Mouse (Mus musculus): ENCODE results near the gene 4933428G20Rik.

4933428G20Rik gene

DNA sequence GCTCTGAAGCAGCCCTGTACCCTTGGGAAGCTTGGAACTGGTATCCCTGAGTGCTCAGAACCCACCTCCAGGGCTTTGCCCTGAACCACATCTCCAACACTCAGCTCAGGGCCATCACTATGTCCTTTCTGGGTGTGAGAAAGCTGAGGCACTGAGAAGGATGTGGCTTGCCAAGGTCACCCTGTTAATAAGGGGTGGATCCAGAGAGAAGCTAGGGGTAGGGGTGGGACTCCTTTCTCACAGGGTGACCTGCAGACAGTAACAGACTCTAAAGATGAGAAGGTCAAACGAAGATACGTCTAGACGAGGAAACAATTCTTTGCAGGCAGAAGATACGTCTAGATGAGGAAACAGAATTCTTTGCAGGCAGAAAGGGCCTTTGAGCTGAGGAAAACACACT, 2.7 kb upstream of the 4933428G20Rik start:
- DNase-seq (ENCODE audit: low spot score) = no peak

DNA sequence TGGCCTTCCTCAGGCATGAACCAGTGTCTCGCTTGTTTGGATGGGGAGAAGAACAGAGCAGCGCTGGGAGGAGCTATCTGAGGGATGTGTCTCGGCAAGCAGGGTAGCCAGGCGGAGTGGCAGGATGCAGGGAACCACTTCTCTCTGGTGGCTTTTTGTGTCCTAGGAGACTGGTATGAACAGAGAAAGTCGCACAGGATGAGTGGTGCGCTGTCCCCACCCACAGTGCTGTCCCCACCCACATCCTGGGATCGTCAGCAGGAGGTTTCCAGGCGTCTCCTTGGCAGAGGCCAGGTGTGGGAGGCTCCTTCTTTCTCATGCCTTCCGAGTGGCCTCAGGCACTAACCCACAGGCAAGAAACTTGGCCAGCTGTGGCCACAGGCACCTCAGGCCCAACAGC, 2.2 kb upstream of the 4933428G20Rik start:
- DNase-seq (ENCODE audit: low spot score) = no peak

DNA sequence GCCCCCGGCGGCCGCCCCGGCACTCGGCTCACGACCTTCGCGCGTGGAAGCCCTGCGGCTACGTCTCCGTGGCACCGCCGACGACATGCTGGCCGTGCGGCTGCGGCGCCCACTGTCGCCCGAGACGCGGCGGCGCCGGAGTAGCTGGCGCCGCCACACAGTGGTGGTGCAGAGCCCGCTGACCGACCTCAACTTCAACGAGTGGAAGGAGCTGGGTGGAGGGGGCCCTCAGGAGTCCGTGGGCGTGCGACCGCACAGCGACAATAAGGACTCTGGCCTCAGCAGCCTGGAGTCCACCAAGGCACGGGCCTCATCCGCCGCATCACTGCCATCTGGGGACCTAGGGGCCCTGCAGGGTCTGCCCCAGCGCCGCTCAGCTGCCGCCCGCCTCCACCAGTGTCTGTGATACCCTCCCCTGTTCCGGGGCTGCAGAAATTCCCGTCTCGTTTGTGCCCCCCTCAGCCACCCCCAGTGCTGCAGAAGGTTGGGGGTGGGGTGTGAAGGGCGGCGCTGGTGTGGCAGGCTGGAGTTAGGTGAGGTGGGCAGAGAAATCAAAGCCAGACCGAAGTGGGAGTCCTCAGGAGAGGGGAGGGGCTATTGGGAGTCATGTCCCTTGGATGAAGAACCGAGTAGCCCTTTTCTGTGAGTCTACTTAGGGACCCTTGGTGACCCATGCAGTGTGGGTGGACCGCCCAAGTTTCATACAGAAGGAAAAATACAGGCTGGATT, 744 bp upstream of the 4933428G20Rik start:
- DNase-seq (ENCODE audit: low spot score) = no peak

DNA sequence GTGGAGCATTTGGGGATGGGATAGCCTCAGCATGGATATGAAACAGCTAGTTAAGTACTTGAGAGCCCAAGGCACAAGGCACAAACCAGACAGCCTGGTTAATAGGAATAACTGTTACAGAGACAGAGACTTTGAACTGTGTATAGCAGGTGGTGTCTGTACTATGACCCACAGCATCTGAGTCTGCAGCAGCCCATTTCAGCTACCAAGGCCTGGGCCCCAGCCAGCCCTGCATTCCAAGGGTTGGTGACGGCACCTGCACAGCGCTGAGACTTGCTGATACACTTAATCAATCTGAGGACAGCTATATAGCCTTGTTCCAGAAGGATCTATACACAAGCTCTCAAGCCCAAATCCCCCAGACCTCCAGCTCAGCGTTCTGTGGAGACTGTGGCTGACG, 2.6 kb downstream of the 4933428G20Rik start:
- DNase-seq (ENCODE audit: low spot score) = no peak

DNA sequence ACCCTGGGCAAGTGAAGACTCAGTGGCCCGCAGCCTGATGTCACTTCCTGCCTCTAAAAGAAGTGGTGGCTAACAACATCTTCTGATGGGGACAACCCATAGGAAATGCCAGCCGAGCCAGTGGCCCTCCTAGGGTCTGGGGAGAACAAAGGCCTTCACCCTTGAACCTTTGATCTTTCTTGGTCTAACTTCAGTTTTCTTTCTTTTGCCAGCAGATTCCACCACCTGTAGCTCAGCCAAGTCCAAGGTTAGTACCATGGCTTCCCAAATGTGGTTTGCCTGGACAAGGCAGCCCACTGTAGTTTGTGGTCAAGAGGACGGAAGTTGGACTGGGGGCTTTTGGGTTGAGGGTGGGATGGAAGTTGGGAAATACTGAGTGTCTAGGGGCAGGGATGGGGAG, 7.3 kb downstream of the 4933428G20Rik start:
- DNase-seq (ENCODE audit: low spot score) = no peak

DNA sequence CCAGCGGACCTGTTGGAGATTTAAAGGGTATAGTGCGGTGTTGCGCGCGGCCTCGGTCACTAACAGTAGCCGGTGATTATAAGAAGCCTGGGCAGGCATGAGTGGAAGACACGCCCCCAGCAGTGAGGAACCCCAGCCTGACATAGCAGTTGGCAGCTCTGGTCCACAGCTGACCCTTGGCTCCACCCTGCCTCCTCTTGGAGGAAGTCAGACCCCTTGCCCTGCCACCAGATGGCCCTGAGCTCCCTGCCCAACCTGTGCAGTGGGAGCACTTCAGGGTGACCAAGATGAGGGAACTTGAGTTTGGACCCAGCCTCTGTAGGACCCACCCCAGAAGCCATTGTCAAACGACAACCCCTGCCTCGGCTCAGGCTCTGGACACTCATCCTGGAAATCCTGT, 8.5 kb downstream of the 4933428G20Rik start:
- no peak for DNase-seq (ENCODE audit: low spot score)

DNA sequence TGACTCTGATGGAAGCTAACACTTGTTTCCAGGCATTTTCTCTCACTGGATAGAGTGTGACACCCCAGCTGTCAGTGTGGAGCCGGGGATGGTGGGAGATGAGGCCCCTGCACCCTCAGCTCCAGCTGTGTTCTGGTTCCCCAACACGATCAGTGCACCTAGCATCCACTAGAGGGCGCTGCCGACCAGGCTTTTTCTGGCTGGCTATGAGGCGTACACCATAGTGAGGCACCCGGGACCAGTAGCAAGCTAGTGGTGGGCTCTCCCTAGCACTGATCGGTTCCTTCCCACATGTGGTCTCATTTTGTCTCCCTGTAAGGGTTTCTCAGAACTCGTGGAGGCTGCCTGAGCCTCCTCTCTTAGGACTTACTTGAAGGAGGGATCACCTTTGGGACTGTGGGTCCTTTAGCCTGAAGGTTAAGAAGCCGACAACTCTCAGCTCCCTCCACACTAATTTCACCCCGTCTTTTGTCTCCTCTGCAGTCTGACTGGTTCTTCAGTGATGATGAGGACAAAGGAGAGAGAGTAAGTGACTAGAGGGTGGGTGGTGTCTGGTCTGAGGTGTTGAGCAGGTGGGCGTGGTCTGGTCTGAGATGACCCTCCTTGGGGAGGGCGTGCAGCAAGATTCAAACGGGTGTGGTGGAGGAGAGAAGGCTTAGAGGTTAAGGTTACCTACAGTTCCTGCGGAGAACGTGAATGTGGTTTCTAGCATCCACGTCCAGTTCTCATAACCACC, 10.4 kb downstream of the 4933428G20Rik start:
- peak; percentile 57 for DNase-seq (ENCODE audit: low spot score)

DNA sequence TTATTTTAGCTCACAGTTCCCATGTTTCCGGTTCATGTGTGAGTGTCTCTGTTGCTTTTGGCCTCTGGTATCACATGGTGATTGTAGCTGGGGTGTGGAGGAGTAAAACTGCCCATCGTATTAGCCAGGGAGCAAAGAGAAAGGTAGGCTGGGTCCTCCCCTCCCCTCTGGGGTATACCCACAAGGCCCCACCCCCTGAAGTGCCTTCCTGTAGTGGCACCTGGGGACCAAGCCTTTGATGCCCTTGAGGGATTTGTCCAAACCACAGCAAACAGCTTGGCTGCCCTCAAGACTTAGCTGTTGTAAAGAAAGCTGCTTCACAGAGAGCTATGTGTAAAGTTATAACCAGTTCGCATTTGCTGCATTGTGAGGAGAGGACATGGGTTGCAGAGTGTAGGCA, 12.5 kb downstream of the 4933428G20Rik start:
- DNase-seq (ENCODE audit: low spot score) = no peak

DNA sequence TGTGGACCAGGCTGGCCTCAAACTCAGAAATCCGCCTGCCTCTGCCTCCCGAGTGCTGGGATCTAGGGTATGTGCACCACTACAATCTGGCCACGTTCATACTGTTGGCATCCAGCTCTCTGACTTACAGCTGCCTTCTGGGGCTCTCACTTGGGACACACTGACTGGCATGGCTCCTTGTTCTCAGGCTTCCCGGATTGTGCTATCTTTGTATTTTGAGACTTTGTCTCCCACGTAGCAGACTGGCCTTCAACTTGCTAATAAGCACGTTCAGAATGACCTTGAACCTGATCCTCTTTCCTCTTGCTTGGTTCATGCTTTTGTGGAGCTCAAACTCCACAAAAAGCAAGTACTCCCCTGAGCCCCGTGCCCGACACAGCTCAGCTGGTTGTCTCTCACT, 14.5 kb downstream of the 4933428G20Rik start:
- no peak for DNase-seq (ENCODE audit: low spot score)

DNA sequence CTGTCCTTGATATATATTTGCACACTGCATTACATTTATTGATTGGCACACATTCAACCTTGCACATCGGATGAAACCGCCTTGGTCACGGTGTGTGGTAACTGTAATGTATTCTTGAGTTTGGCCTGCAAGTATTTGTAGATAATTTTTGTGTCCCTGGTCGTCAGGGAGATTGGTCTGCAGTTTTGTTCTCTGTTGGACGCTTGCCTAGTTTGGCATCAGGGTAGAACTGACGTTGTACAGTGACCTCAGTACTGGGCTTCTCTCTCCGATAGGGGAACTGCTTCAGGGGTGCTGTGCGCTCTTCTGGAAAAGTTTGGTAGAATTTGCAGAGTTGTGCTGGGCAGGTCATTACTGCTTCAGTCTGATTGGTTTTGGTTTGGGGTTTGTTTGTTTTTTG, 20.3 kb downstream of the 4933428G20Rik start:
- no peak for DNase-seq (ENCODE audit: low spot score)

DNA sequence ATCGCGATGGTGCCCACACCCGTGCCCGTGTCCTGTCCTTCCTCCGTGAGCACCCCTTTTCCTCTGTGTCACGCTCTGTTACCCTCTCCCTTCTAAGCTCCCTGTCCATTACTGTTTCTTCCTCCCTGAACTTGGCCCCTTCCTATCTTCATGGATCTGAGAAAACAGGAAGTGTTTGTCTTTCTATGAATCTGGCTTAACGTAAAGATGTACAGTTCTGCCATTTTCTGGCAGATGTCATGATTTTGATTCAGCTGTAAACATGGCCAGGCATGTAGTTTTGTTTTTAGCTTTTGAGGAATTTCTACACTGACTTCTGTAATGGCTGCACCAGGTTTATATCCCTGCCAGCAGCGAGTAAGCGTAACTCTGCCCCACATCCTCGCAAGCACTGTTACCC, 21.1 kb downstream of the 4933428G20Rik start:
- DNase-seq (ENCODE audit: low spot score) = no peak

DNA sequence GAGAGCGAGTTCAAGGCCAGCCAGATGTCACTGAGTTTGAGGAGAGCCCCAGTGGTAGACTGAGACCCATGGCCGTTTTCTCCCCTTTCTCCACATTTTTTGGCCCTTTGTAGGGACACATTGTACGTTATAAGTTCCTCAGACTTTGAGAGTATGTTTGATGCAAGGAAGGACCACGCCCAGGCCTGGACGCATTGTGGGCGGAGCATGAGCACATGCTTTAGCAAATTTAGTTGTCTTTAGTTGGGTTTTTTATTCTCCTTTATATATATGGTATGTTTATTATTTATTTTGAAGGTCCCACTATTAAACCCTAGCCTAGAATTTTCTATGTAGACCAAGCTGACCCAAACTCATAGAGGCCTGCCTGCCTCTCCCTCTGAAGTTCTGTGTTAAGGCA, 21.8 kb downstream of the 4933428G20Rik start:
- DNase-seq (ENCODE audit: low spot score) = no peak

DNA sequence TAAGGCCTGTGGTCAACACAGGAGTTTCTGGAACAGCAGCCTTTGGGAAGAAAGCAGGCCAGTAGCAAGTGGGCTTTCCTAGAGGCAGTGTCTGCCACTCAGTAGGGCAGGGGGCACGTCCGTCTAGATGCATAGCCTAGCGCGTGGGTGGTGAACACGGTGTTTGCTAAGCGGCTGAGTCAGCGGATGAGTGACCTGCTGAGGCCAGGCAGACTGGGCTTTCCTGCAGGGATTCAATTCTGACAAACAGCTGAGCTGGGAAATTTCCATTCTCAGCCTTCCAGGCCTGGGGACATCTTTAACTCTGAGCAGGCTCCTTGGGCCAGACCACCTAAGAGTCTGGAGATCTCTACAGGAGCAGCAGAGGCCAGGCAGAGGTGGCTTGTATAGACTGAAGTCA, 22.7 kb downstream of the 4933428G20Rik start:
- DNase-seq (ENCODE audit: low spot score) = no peak

DNA sequence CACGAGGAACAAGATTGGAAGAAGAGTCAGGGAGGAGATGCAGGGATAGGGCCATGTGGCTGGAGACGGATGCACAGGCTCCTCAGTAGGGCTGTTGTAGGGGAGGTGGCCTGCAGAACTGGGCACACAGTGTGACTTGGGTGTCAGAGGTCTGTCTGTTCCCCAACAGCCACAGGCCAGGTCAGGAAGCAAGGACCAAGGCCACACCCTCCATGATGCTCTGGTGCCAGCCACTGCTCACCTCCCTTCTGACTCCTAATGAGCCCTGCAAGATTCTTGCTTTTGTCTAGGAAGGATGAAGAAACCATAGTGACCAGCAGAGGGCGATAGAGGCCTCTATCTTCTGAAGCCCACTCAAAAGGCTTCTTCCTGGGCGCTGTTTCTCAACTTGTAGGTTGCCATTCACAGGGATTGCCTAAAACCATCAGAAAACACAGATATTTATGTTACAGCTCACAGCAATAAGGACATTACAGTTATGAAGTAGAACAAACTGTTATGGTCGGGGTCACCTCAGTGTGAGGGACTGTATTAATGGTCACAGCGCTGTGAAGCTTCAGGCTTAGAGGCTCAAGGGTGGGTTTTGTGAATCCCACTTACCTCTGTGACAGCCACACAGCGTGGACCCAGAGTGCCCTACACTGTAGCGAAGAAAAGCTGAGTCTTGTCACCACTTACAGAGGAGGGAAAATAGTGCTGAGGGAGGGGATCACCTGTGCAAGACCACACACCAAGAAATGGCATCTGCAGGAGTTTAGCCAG, 23.6 kb downstream of the 4933428G20Rik start:
- peak; percentile 47 for DNase-seq (ENCODE audit: low spot score)

DNA sequence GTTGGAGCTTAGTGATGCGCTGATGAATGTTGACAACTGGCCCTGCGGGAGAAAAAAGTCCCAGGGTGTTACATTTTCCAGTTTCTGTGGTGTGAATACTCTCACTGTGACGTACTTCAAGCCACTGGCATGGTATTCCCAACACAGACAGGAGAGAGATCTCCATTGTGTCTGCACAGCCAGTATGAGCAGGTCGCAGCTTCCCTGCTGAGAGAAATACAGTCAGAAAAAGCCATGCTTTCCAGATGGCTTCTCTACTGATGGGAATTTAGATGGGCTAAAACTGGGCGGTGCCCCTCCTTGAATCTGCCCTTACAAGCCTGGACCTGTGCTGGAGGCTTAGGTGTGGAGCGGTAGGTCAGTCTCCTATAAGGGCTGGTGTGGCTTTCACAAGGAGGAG, 28.9 kb downstream of the 4933428G20Rik start:
- DNase-seq (ENCODE audit: low spot score) = no peak

DNA sequence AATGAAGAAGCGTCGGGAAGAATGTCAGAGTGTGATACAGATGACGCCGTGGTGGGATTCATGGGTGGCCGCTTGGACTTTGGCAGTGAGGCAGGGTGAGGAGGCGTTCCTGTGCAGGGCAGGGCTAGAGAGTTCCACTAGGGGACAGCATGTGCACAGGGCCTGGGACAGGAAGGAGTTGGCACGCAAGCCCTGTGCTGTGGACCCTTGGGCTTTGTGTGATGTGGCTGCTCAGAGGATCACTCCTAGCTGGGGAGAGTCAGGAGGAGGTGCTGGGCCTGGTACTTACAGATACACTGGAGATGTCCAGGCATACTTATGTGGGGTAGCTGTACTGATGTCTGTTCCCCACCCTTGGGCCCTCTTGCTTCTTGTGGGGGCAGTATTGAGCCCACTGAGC, 30.3 kb downstream of the 4933428G20Rik start:
- DNase-seq (ENCODE audit: low spot score) = no peak

DNA sequence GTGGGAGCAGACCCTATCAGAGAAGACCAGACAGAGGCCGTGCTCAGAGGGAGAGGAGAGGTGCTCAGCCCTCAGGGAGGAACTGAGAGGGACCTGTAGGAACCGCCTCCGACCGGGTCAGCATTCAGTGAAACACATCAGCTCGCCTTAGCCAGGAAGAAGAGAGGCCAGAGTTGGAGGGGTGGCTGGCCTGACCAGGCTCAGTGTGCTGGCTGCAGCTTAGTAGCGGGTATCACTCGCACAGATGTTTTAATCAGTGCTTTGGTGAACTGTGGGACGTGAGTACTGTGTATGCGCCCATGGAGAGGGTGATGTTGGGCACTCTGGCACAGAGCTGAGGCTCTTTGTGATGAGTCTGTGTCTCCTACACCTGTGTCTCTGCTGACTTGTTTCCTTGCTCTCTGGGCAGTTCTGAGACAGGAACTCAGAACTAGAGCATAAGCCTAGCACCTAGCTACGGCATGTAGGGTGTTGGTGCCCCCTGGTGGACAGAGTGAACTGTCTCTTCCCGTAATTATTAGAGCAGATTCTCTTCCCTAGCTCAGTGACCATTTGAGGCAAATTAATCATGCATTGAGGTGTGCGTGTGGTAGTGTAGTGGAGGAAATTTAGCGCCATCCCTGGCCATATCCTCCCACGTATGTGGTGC, 31.4 kb downstream of the 4933428G20Rik start:
- peak; percentile 70 for DNase-seq (ENCODE audit: low spot score)

DNA sequence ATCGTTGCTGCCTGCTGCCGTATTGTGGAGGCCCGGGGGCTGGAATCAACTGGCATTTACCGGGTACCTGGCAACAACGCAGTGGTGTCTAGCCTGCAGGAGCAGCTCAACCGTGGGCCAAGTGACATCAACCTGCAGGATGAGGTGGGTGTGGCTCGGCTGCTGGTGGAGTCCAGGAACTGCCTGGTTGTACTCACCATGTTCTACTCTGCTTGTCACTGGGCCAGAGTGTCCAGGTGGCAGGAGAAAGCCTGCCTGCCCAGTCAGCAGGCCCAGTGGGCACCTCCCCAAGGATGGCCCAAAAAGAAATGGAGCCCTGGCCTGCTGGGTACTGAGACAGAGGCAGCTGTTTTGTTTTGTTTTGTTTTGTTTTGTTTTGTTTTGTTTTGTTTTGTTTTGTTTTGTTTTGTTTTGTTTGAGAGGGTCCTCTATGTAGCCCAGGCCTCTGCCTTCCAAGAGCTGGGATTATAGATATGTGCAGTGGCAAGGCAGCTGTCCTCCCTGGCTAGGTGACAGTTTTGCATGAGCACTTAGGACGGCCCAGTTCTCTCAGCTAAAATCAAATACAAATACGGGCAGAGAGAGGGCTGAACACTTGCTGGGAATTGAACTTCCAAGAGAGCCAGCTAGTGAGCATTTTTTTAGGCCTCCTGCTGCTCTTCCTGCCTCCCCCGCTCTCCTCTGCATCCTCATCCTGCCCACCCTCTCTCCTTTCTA, 33.5 kb downstream of the 4933428G20Rik start:
- no peak for DNase-seq (ENCODE audit: low spot score)

DNA sequence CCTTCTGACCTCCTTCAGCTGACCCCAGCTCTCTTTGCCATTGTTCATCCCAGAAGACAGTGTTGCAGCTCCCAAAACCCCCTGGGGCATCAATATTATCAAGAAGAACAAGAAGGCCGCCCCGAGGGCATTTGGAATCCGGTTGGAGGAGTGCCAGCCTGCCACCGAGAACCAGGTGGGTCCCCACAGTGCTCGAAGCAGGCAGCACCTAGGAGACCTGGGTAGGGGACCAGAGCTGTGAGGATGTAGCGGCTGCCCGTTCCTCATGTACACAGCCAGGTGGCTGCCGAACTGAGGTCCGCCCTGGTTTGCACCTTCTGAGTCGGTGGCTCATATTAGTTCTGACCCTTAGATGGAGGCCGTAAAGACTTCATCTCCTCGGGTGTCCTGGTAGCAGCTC, 34.2 kb downstream of the 4933428G20Rik start:
- DNase-seq (ENCODE audit: low spot score) = no peak

DNA sequence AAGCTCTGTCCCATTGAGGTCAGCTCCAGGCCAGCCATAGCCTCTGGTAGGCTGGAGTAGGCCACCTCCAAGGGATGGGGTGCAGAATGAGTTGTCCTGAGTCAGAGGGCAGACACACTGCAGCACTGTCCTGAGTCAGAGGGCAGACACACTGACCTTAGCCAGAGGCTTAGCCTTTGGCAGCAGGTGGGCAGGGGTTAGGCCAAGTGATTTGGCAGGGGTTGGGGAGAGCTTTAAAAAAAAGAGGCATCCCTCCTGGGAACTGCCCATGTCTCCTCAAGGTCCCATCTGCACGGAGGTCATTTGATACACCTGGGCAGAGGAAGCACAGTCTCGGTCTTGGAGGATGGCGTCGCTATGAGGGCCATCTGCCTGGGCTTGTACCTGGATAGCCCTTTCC, 36.1 kb downstream of the 4933428G20Rik start:
- no peak for DNase-seq (ENCODE audit: low spot score)

DNA sequence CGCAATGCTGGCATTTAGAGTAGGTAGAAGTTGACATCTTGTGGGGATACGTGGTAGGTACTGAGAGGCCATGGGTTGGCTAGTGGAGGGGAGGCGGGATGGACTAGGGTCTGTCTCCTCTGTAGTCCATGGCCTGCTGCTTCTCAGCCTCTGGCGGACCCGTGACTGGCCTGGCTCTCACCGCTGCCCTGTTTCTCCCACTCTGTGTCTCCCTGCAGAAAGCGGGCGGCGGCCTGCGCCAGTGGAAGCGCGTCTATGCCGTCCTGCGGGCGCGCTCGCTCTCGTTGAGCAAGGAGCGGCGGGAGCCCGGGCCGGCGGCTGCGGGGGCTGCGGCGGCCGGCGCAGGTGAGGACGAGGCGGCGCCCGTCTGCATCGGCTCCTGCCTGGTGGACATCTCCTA, 37.0 kb downstream of the 4933428G20Rik start:
- no peak for DNase-seq (ENCODE audit: low spot score)

DNA sequence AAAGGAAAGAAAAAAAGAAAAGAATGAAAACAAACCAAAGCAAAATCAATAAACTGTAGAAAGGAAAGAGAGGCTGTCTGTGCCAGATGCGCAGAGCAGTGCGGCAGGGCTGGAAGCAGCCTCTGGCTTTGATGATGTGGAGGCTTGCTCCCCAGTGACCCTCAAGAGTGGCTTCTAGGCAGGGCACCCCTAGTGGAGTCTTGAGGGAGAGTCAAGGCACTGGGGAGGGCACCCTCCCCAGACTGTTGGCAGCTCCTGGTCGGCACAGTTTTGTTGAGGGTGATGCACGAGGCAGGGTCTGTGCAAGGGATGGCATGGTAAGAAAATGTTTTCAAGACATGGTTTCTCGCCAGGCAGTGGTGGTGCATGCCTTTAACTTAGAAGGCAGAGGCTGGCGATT, 37.6 kb downstream of the 4933428G20Rik start:
- DNase-seq (ENCODE audit: low spot score) = no peak

All from left cerebral cortex, adult 11 months (tissue).